Mouse (Mus musculus) MEL (cell line): Measurements from ENCODE around the gene Rgs11. TPM values are rescaled to one million over a fixed set of nuclear protein-coding genes. Genes with fewer than 3 reads are reported as not detected.

ENCODE experiments used
- DNase-seq: peaks from one replicate; pipeline ENCODE4 v3.0.0; 2011; ENCODE audit warnings: low read depth, low spot score
- H3K27ac ChIP-seq: 2 replicates; pipeline ENCODE4 v1.5.1; 2012; ENCODE audit warnings: low read depth, mild to moderate bottlenecking, control low read depth, low read length, moderate library complexity; ENCODE audit not compliant: control insufficient read depth
- H3K27me3 ChIP-seq, 2 experiments: fragments of 150-350 bp in 1 of 2; sonication (generic) in 1 of 2; 2 replicates each; pipeline ENCODE4 v1.6.1; 2012; ENCODE audit warnings: low read length in 2 of 2, mild to moderate bottlenecking in 2 of 2, improper control_type of control experiment in 1 of 2, moderate library complexity in 1 of 2; ENCODE audit not compliant: insufficient read depth in 2 of 2, control insufficient read depth in 1 of 2
- H3K36me3 ChIP-seq, 2 experiments: 2 replicates each; pipeline ENCODE4 v1.6.1; 2012 to 2014; ENCODE audit warnings: low read length in 2 of 2, improper control_type of control experiment in 1 of 2, inconsistent platforms in 1 of 2, mild to moderate bottlenecking in 1 of 2; ENCODE audit not compliant: insufficient read depth in 2 of 2, control insufficient read depth in 1 of 2
- H3K4me1 ChIP-seq, 2 experiments: fragments of 150-350 bp in 1 of 2; sonication (generic) in 1 of 2; 2 replicates each; pipeline ENCODE4 v1.6.1; 2012; ENCODE audit warnings: low read length in 2 of 2, improper control_type of control experiment in 1 of 2, mild to moderate bottlenecking in 1 of 2; ENCODE audit not compliant: insufficient read depth in 2 of 2, control insufficient read depth in 1 of 2
- H3K4me3 ChIP-seq, 2 experiments: fragments of 150-350 bp in 1 of 2; sonication (generic) in 1 of 2; 2 replicates each; pipeline ENCODE4 v1.5.1; 2012; ENCODE audit warnings: low read depth in 2 of 2, low read length in 2 of 2, mild to moderate bottlenecking in 2 of 2, moderate library complexity in 2 of 2, control low read depth in 1 of 2, improper control_type of control experiment in 1 of 2; ENCODE audit not compliant: control insufficient read depth in 1 of 2, insufficient read depth in 1 of 2
- H3K79me2 ChIP-seq: 2 replicates; pipeline ENCODE4 v1.6.1; 2012; ENCODE audit warnings: mild to moderate bottlenecking, low read length, moderate library complexity; ENCODE audit not compliant: control insufficient read depth, poor library complexity, insufficient read depth
- H3K9ac ChIP-seq: 2 replicates; pipeline ENCODE4 v1.6.1; 2012; ENCODE audit warnings: low read depth, mild to moderate bottlenecking, control low read depth, low read length, moderate library complexity; ENCODE audit not compliant: control insufficient read depth, poor library complexity, severe bottlenecking
- H3K9me3 ChIP-seq: fragments of 150-350 bp; sonication (generic); replicated peaks from 2 replicates; pipeline ENCODE4 v1.6.1; 2012; ENCODE audit warnings: mild to moderate bottlenecking, low read length, improper control_type of control experiment, moderate library complexity; ENCODE audit not compliant: insufficient read depth
- BHLHE40 ChIP-seq: IDR thresholded peaks from 2 replicates; pipeline ENCODE4 v1.6.1; 2012; ENCODE audit warnings: low read depth, mild to moderate bottlenecking, inconsistent platforms, low read length, improper control_type of control experiment, borderline replicate concordance
- CHD2 ChIP-seq: IDR thresholded peaks from 2 replicates; pipeline ENCODE4 v1.6.1; 2011; ENCODE audit warnings: low read length, improper control_type of control experiment
- EP300 ChIP-seq, 2 experiments: IDR thresholded peaks; 2 replicates each; pipeline ENCODE4 v1.6.1; 2011; ENCODE audit warnings: improper control_type of control experiment in 2 of 2, low read length in 2 of 2, low read depth in 1 of 2, mild to moderate bottlenecking in 1 of 2
- ETS1 ChIP-seq: IDR thresholded peaks from 2 replicates; pipeline ENCODE4 v1.6.1; 2012; ENCODE audit warnings: low read depth, mild to moderate bottlenecking, inconsistent platforms, low read length, improper control_type of control experiment, moderate library complexity
- GATA1 ChIP-seq: IDR thresholded peaks from 2 replicates; pipeline ENCODE4 v1.6.1; 2011; ENCODE audit warnings: low read depth, low read length, improper control_type of control experiment
- MAFK ChIP-seq: IDR thresholded peaks from 2 replicates; pipeline ENCODE4 v1.6.1; 2011; ENCODE audit warnings: low read depth, mild to moderate bottlenecking, low read length, improper control_type of control experiment, borderline replicate concordance
- MAX ChIP-seq: IDR thresholded peaks from 2 replicates; pipeline ENCODE4 v1.6.1; 2011; ENCODE audit warnings: low read length, improper control_type of control experiment
- MEF2A ChIP-seq: IDR thresholded peaks from 2 replicates; pipeline ENCODE4 v1.6.1; 2014; ENCODE audit warnings: low read depth, mild to moderate bottlenecking, inconsistent platforms, low read length, improper control_type of control experiment; ENCODE audit not compliant: poor library complexity, insufficient replicate concordance, severe bottlenecking; ENCODE audit errors: extremely low read depth
- MXI1 ChIP-seq: IDR thresholded peaks from 2 replicates; pipeline ENCODE4 v1.6.1; 2011; ENCODE audit warnings: mild to moderate bottlenecking, low read depth, low read length, improper control_type of control experiment
- MYB ChIP-seq: IDR thresholded peaks from 2 replicates; pipeline ENCODE4 v1.6.1; 2011; ENCODE audit warnings: mild to moderate bottlenecking, low read depth, low read length, improper control_type of control experiment
- MYC ChIP-seq: IDR thresholded peaks from 2 replicates; pipeline ENCODE4 v1.6.1; 2011; ENCODE audit warnings: low read depth, mild to moderate bottlenecking, low read length, improper control_type of control experiment, moderate library complexity
- NELFE ChIP-seq: IDR thresholded peaks from 2 replicates; pipeline ENCODE4 v1.6.1; 2011; ENCODE audit warnings: low read depth, low read length, improper control_type of control experiment
- NRF1 ChIP-seq: IDR thresholded peaks from 2 replicates; pipeline ENCODE4 v1.6.1; 2014; ENCODE audit warnings: low read depth, mild to moderate bottlenecking, inconsistent platforms, low read length, improper control_type of control experiment, moderate library complexity; ENCODE audit not compliant: poor library complexity, insufficient read depth, severe bottlenecking
- POLR2A ChIP-seq, 2 experiments: IDR thresholded peaks; 2 replicates each; pipeline ENCODE4 v1.6.1; 2011 to 2012; ENCODE audit warnings: low read length in 2 of 2, mild to moderate bottlenecking in 2 of 2, control low read depth in 1 of 2, improper control_type of control experiment in 1 of 2, low read depth in 1 of 2, moderate library complexity in 1 of 2; ENCODE audit not compliant: control insufficient read depth in 1 of 2, insufficient read depth in 1 of 2, poor library complexity in 1 of 2
- POLR2AphosphoS2 ChIP-seq: IDR thresholded peaks from 2 replicates; pipeline ENCODE4 v1.6.1; 2011; ENCODE audit warnings: low read length, improper control_type of control experiment
- POLR2AphosphoS5 ChIP-seq: IDR thresholded peaks from 2 replicates; pipeline ENCODE4 v1.6.1; 2012; ENCODE audit warnings: low read depth, borderline replicate concordance, mild to moderate bottlenecking, inconsistent platforms, low read length, moderate library complexity, mixed read lengths
- RCOR1 ChIP-seq: IDR thresholded peaks from 2 replicates; pipeline ENCODE4 v1.6.1; 2012; ENCODE audit warnings: low read depth, mild to moderate bottlenecking, inconsistent platforms, low read length, improper control_type of control experiment
- SIN3A ChIP-seq: IDR thresholded peaks from 2 replicates; pipeline ENCODE4 v1.6.1; 2012; ENCODE audit warnings: low read length, improper control_type of control experiment, inconsistent platforms
- TAL1 ChIP-seq: IDR thresholded peaks from 2 replicates; pipeline ENCODE4 v1.6.1; 2012; ENCODE audit warnings: mild to moderate bottlenecking, inconsistent platforms, low read length, moderate library complexity, mixed read lengths
- TBP ChIP-seq: IDR thresholded peaks from 2 replicates; pipeline ENCODE4 v1.8.0; 2011; ENCODE audit warnings: low read depth, low read length, improper control_type of control experiment
- TCF12 ChIP-seq: IDR thresholded peaks from 2 replicates; pipeline ENCODE4 v1.6.1; 2014; ENCODE audit warnings: low read depth, mild to moderate bottlenecking, inconsistent platforms, low read length, improper control_type of control experiment, moderate library complexity
- UBTF ChIP-seq: IDR thresholded peaks from 2 replicates; pipeline ENCODE4 v1.6.1; 2012; ENCODE audit warnings: low read depth, mild to moderate bottlenecking, inconsistent platforms, low read length, improper control_type of control experiment, moderate library complexity, borderline replicate concordance; ENCODE audit not compliant: insufficient read depth
- USF1 ChIP-seq: IDR thresholded peaks from 2 replicates; pipeline ENCODE4 v1.6.1; 2014; ENCODE audit warnings: low read depth, mild to moderate bottlenecking, inconsistent platforms, low read length, improper control_type of control experiment, moderate library complexity
- USF2 ChIP-seq, 2 experiments: IDR thresholded peaks; 2 replicates each; pipeline ENCODE4 v1.6.1; 2011 to 2012; ENCODE audit warnings: improper control_type of control experiment in 2 of 2, low read length in 2 of 2, borderline replicate concordance in 1 of 2, inconsistent platforms in 1 of 2, low read depth in 1 of 2, mild to moderate bottlenecking in 1 of 2; ENCODE audit not compliant: insufficient read depth in 1 of 2
- ZMIZ1 ChIP-seq: IDR thresholded peaks from 2 replicates; pipeline ENCODE4 v1.6.1; 2012; ENCODE audit warnings: low read depth, mild to moderate bottlenecking, inconsistent platforms, low read length, improper control_type of control experiment, moderate library complexity
- ZNF384 ChIP-seq: IDR thresholded peaks from 2 replicates; pipeline ENCODE4 v1.6.1; 2012; ENCODE audit warnings: low read depth, mild to moderate bottlenecking, inconsistent platforms, low read length, improper control_type of control experiment
- polyA plus RNA-seq, 2 experiments: library from polyadenylated mRNA; stranded (reverse) in 1 of 2; unstranded in 1 of 2; fragments of >175 nt in 1 of 2; fragments of >200 nt in 1 of 2; gene quantifications; 2 replicates each; pipeline versions ENCODE4 v1.2.1 to v1.2.4; 2012; ENCODE audit warnings: low replicate concordance in 2 of 2, low read depth in 1 of 2; ENCODE audit not compliant: insufficient read length in 2 of 2, insufficient read depth in 1 of 2, missing spikeins in 1 of 2
- total RNA-seq: library from RNA; depleted of rRNA; stranded (reverse); fragments of 300-350 nt; gene quantifications from 2 replicates; pipeline ENCODE4 v1.2.3, GENCODE M21; 2012

Rgs11 gene
- total and polyA plus RNA-seq, 3 experiments = 11.4 to 32.6 TPM; not detected in 1

DNA sequence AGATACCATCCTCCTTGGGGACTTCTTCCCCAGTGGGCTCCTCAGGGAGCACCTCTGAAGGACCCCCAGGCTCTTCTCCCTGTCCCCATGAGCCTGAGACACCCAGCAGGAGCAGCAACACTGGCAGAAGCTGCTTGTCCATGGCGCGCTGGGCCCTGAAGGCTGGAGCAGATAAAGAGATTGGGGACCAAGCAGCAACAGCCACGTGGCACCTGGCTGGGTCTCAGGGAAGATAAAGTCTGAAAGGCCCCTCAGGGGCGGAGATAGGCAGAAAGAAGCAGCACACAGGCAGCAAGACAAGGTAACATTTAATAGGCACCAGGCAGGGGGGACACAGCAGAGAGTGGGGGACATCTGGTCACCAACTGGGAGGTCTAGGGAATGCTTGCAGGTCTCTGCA is 3.9 kb upstream of the Rgs11 start, which contains the start of gene Pdia2:
Gene Pdia2 (minus strand): TSS at position 196 of the 400 bp plus-strand sequence.
- H3K79me2 ChIP-seq = peaks cover 7% of the 10 kb centered on the region; the same call in 1 of the 2 replicates
- peak; percentile 82 for TF ChIP-seq SIN3A
- TF ChIP-seq USF1 = peak; percentile 82
- no peak for TF ChIP-seq RCOR1
- TF ChIP-seq MEF2A = no peak
- peak; percentile 89 for TF ChIP-seq GATA1
- TF ChIP-seq TAL1 = peak; percentile 55
- TF ChIP-seq UBTF = no peak
- TF ChIP-seq MAX = peak; percentile 89
- TF ChIP-seq EP300 (IDR thresholded peaks at IDR 0.05; ENCODE audit: low read depth in 1 of 2, low read length in 2 of 2) = peak in 1 of 2 experiments; percentile 77; a peak in 3 of 4 replicates
- TF ChIP-seq MYC = peak; percentile 79; the same call in 1 of the 2 replicates
- peak; percentile 59; the same call in 1 of the 2 replicates for TF ChIP-seq ETS1
- TF ChIP-seq ZMIZ1 = 0 out of 2 replicates have a peak, but pooled peaks have one; percentile 74
- TF ChIP-seq MXI1 = peak; percentile 94
- no peak for TF ChIP-seq CHD2
- TF ChIP-seq POLR2AphosphoS5 = no peak
- TF ChIP-seq NRF1 = no peak
- no peak for TF ChIP-seq USF2 (IDR thresholded peaks at IDR 0.05; ENCODE audit: borderline replicate concordance in 1 of 2, insufficient read depth in 1 of 2, low read depth in 1 of 2, low read length in 2 of 2)
- TF ChIP-seq MYB = no peak
- peak; percentile 82 for TF ChIP-seq TCF12
- no peak for TF ChIP-seq ZNF384
- TF ChIP-seq TBP = peak; percentile 89
- peak; percentile 82 for TF ChIP-seq POLR2AphosphoS2
- TF ChIP-seq MAFK = no peak
- peak in 1 of 2 experiments; percentile 72; a peak in 2 of 4 replicates for TF ChIP-seq POLR2A (IDR thresholded peaks at IDR 0.05; ENCODE audit: control insufficient read depth in 1 of 2, insufficient read depth in 1 of 2, low read depth in 1 of 2, low read length in 2 of 2, poor library complexity in 1 of 2)
- TF ChIP-seq BHLHE40 = peak; percentile 29; the same call in 1 of the 2 replicates
- TF ChIP-seq NELFE = 0 out of 2 replicates have a peak, but pooled peaks have one; percentile 42
- H3K9ac ChIP-seq = peak within 1 kb of the TSS; percentile 52
- no peaks in the 10 kb centered on the region for H3K27me3 ChIP-seq
- H3K4me3 ChIP-seq = peak within 1 kb of the TSS in 1 of 2 experiments; percentile 12; a peak in 3 of 4 replicates
- H3K9me3 ChIP-seq = no peaks in the 10 kb centered on the region
- H3K27ac ChIP-seq = peak within 1 kb of the TSS; percentile 67
- DNase-seq = peak; percentile 85
- peaks cover 12 to 38% of the 10 kb centered on the region in 2 experiments for H3K4me1 ChIP-seq
- peaks cover 5 to 17% of the 10 kb centered on the region in 2 experiments; a peak in 3 of 4 replicates for H3K36me3 ChIP-seq
